Comparison of ENCODE assay signal across 20 mouse cellular contexts in genomic region chr10:14365065-14365589, GRCm38 (mm10).
DNase-seq lines count a peak whose midpoint lies in the region; ATAC-seq and TF ChIP-seq lines count a peak whose summit lies in the region.
"Had no signal": no experiment of that assay in that cellular context is flagged by ENCODE, and none has a peak within 500 bp of the region (broad histone marks: within the 10 kb centered on the region; RNA-seq: fewer than 3 reads in every experiment).

No protein-coding gene starts in this region.

- no peaks in the 10 kb centered on the region for H3K9me3 ChIP-seq in limb, embryonic 13.5 days
- H3K9me3 ChIP-seq in limb, embryonic 10.5 days (replicated peaks) = no peaks in the 10 kb centered on the region
- H3K9me3 ChIP-seq: embryonic facial prominence, embryonic 10.5 days; forebrain, embryonic 15.5 days; heart, embryonic 13.5 days; hindbrain, embryonic 15.5 days; midbrain, embryonic 13.5 days had no signal

- ATAC-seq in limb, embryonic 13.5 days (ENCODE audit: low FRiP score, low read depth) = peak; percentile 28; the same call in 1 of the 2 replicates
- ATAC-seq in megakaryocyte progenitor cell, adult 5-6 weeks (replicated peaks; ENCODE audit: poor library complexity) = no peak
- ATAC-seq: forebrain, embryonic 15.5 days; midbrain, embryonic 13.5 days had no signal

- H3K4me3 ChIP-seq in gastrocnemius, adult 2 months = no peak overlapping the region
- no peak overlapping the region for H3K4me3 ChIP-seq in limb, embryonic 13.5 days
- H3K4me3 ChIP-seq in limb, embryonic 10.5 days = no peak overlapping the region
- H3K4me3 ChIP-seq: embryonic facial prominence, embryonic 10.5 days; erythroblast, embryonic 14.5 days; forebrain, embryonic 15.5 days; heart, embryonic 13.5 days; hindbrain, embryonic 15.5 days; midbrain, embryonic 13.5 days had no signal

- intact Hi-C loops in gastrocnemius, adult 2 months (cut with DNase I) = no loop called here
- intact Hi-C loops in gastrocnemius, postnatal 36 days (cut with DNase I) = no loop called here
- intact Hi-C loops in gastrocnemius, postnatal 14 days (cut with DNase I; ENCODE audit: low total_unique reads) = no loop called here
- intact Hi-C loops in heart, postnatal 14 days (cut with DNase I) = no loop called here

- H3K27me3 ChIP-seq in limb, embryonic 13.5 days = no peaks in the 10 kb centered on the region
- no peaks in the 10 kb centered on the region for H3K27me3 ChIP-seq in limb, embryonic 10.5 days (ENCODE audit: low read depth, poor library complexity, severe bottlenecking)
- H3K27me3 ChIP-seq: forebrain, embryonic 15.5 days; heart, embryonic 13.5 days; hindbrain, embryonic 15.5 days; midbrain, embryonic 13.5 days had no signal

- H3K36me3 ChIP-seq in limb, embryonic 13.5 days = no peaks in the 10 kb centered on the region
- no peaks in the 10 kb centered on the region for H3K36me3 ChIP-seq in limb, embryonic 10.5 days
- H3K36me3 ChIP-seq: embryonic facial prominence, embryonic 10.5 days; forebrain, embryonic 15.5 days; heart, embryonic 13.5 days; hindbrain, embryonic 15.5 days; midbrain, embryonic 13.5 days had no signal

- WGBS in limb, embryonic 13.5 days = 81% methylated on average over 1 of the region's 1 CpGs
- WGBS in limb, embryonic 10.5 days = 81% methylated on average over 1 of the region's 1 CpGs

- no peak overlapping the region for H3K4me2 ChIP-seq in limb, embryonic 13.5 days (replicated peaks)
- H3K4me2 ChIP-seq: forebrain, embryonic 15.5 days; heart, embryonic 13.5 days; hindbrain, embryonic 15.5 days; midbrain, embryonic 13.5 days had no signal

- TF ChIP-seq CTCF in gastrocnemius, adult 2 months (IDR thresholded peaks at IDR 0.05) = no peak

- no peak overlapping the region for H3K9ac ChIP-seq in limb, embryonic 13.5 days
- H3K9ac ChIP-seq: forebrain, embryonic 15.5 days; heart, embryonic 13.5 days; hindbrain, embryonic 15.5 days; liver, embryonic 14.5 days; midbrain, embryonic 13.5 days had no signal

- H3K4me1 ChIP-seq in limb, embryonic 13.5 days = no peaks in the 10 kb centered on the region
- no peaks in the 10 kb centered on the region for H3K4me1 ChIP-seq in limb, embryonic 10.5 days
- H3K4me1 ChIP-seq: embryonic facial prominence, embryonic 10.5 days; forebrain, embryonic 15.5 days; hindbrain, embryonic 15.5 days; midbrain, embryonic 13.5 days had no signal

- peak overlapping the region; percentile 13; the same call in 1 of the 2 replicates for H3K27ac ChIP-seq in gastrocnemius, adult 2 months
- no peak overlapping the region for H3K27ac ChIP-seq in limb, embryonic 13.5 days
- no peak overlapping the region for H3K27ac ChIP-seq in limb, embryonic 10.5 days
- H3K27ac ChIP-seq: embryonic facial prominence, embryonic 10.5 days; forebrain, embryonic 15.5 days; heart, embryonic 13.5 days; hindbrain, embryonic 15.5 days; liver, embryonic 14.5 days; macrophage; midbrain, embryonic 13.5 days had no signal

- peak; percentile 24 for DNase-seq in gastrocnemius, adult 2 months
- no peak for DNase-seq in gastrocnemius, postnatal 36 days
- DNase-seq in limb, embryonic 10.5 days (ENCODE audit: low spot score) = no peak
- peak; percentile 4 for DNase-seq in gastrocnemius, postnatal 14 days
- peak; percentile 13 to 42 for DNase-seq in heart, postnatal 14 days
- DNase-seq in frontal cortex, postnatal 10 days (ENCODE audit: low spot score in 2 of 2) = no peak
- DNase-seq: adrenal gland, adult 8-10 months; kidney, adult 18-20 months; kidney, postnatal 25 days; layer of hippocampus, adult 9-11 months had no signal

Comparison
In these comparisons a context has a peak if more than half of its experiments do, and no peak if none do; other contexts are left out.
1. DNase-seq: peak in gastrocnemius, adult 2 months (single experiment), gastrocnemius, postnatal 14 days (single experiment) and heart, postnatal 14 days (2 of 2); none in gastrocnemius, postnatal 36 days (0 of 2), limb, embryonic 10.5 days (single experiment) and frontal cortex, postnatal 10 days (0 of 2).